Comparison of ENCODE assay signal across 23 mouse cellular contexts in the genomic region with DNA sequence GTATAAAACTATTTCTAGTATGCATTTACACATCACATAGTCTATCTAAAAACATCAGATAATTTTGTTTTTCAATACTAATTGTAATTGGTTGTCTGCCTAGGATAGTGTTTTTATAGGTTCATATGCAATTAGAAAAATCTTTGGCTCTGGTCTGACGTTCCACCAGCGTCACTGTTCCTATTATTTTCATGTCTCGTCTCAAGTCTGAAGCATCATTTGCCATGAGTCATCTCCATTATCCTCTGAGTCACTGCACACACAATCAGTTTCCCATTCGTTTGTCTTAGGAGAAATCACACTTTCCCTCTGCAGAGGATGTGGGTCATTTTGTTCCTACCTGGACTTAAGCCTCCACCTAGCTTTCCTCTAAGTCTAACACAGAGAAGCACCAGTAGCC.
A peak's percentile ranks its signal among the peaks of the same experiment; 100 is the strongest.
DNase-seq lines count a peak whose midpoint lies in the region; ATAC-seq and TF ChIP-seq lines count a peak whose summit lies in the region.
"Had no signal": no experiment of that assay in that cellular context is flagged by ENCODE, and none has a peak within 500 bp of the region (broad histone marks: within the 10 kb centered on the region; RNA-seq: fewer than 3 reads in every experiment).

No protein-coding gene starts in this region.

- H3K27ac ChIP-seq in hindbrain, embryonic 11.5 days (ENCODE audit: low read depth, low read length), result peak overlapping the region; percentile 14; the same call in 1 of the 2 replicates
- H3K27ac ChIP-seq in hindbrain, embryonic 10.5 days, result no peak overlapping the region
- 0 out of 2 replicates have a peak overlapping the region, but pooled peaks have one; percentile 29 for H3K27ac ChIP-seq in hindbrain, postnatal 0 days
- H3K27ac ChIP-seq in olfactory bulb, adult 2 months (ENCODE audit: insufficient read depth, low read depth, low read length), result peak overlapping the region; percentile 79
- H3K27ac ChIP-seq: embryonic facial prominence, embryonic 12.5 days; gastrocnemius, adult 2 months; heart, embryonic 13.5 days; layer of hippocampus, adult 2 months; limb, embryonic 15.5 days; liver, embryonic 15.5 days; stomach, embryonic 15.5 days had no signal

- intact Hi-C loops in left cerebral cortex, postnatal 10 days (cut with DNase I), result no loop called here

- no peaks in the 10 kb centered on the region for H3K36me3 ChIP-seq in hindbrain, embryonic 11.5 days (ENCODE audit: control insufficient read depth, insufficient read depth, low read length)
- no peaks in the 10 kb centered on the region for H3K36me3 ChIP-seq in hindbrain, embryonic 10.5 days
- no peaks in the 10 kb centered on the region for H3K36me3 ChIP-seq in hindbrain, postnatal 0 days (ENCODE audit: insufficient read depth, low read length)
- H3K36me3 ChIP-seq: embryonic facial prominence, embryonic 12.5 days; heart, embryonic 13.5 days; limb, embryonic 15.5 days; liver, embryonic 15.5 days; stomach, embryonic 15.5 days had no signal

- no peaks in the 10 kb centered on the region for H3K9me3 ChIP-seq in hindbrain, embryonic 11.5 days (ENCODE audit: control insufficient read depth, low read length)
- H3K9me3 ChIP-seq in hindbrain, embryonic 10.5 days, result no peaks in the 10 kb centered on the region
- no peaks in the 10 kb centered on the region for H3K9me3 ChIP-seq in hindbrain, postnatal 0 days (ENCODE audit: low read length)
- H3K9me3 ChIP-seq: embryonic facial prominence, embryonic 12.5 days; heart, embryonic 13.5 days; limb, embryonic 15.5 days; liver, embryonic 15.5 days; stomach, embryonic 15.5 days had no signal

- H3K4me2 ChIP-seq in hindbrain, embryonic 11.5 days (replicated peaks; ENCODE audit: low read depth, low read length), result no peak overlapping the region
- H3K4me2 ChIP-seq in hindbrain, postnatal 0 days (ENCODE audit: low read depth, low read length), result no peak overlapping the region
- H3K4me2 ChIP-seq: embryonic facial prominence, embryonic 12.5 days; heart, embryonic 13.5 days; limb, embryonic 15.5 days; liver, embryonic 15.5 days; stomach, embryonic 15.5 days had no signal

- no peak overlapping the region for H3K9ac ChIP-seq in hindbrain, embryonic 11.5 days (ENCODE audit: low read depth, low read length)
- no peak overlapping the region for H3K9ac ChIP-seq in hindbrain, postnatal 0 days (replicated peaks; ENCODE audit: low read length)
- H3K9ac ChIP-seq: embryonic facial prominence, embryonic 12.5 days; heart, embryonic 13.5 days; limb, embryonic 15.5 days; liver, embryonic 15.5 days; stomach, embryonic 15.5 days had no signal

- no peak overlapping the region for H3K4me3 ChIP-seq in hindbrain, embryonic 11.5 days (ENCODE audit: low read depth, low read length)
- no peak overlapping the region for H3K4me3 ChIP-seq in hindbrain, embryonic 10.5 days
- H3K4me3 ChIP-seq in hindbrain, postnatal 0 days (ENCODE audit: low read length), result no peak overlapping the region
- no peak overlapping the region for H3K4me3 ChIP-seq in olfactory bulb, adult 2 months (ENCODE audit: insufficient read depth, low read depth, low read length)
- H3K4me3 ChIP-seq: embryonic facial prominence, embryonic 12.5 days; gastrocnemius, adult 2 months; heart, embryonic 13.5 days; layer of hippocampus, adult 2 months; limb, embryonic 15.5 days; liver, embryonic 15.5 days; stomach, embryonic 15.5 days had no signal

- no peak for TF ChIP-seq CTCF in hindbrain, postnatal 0 days (IDR thresholded peaks at IDR 0.05; ENCODE audit: low read depth)
- TF ChIP-seq CTCF in olfactory bulb, adult 2 months (IDR thresholded peaks at IDR 0.05; ENCODE audit: insufficient read depth, low read depth, low read length), result no peak

- DNase-seq in hindbrain, embryonic 11.5 days (ENCODE audit: low spot score), result no peak
- DNase-seq in hindbrain, embryonic 10.5 days (ENCODE audit: low spot score), result no peak
- DNase-seq in right cerebral cortex, adult 18-20 months, result peak; percentile 41
- DNase-seq in right cerebral cortex, postnatal 10 days (ENCODE audit: low spot score in 2 of 2), result no peak
- no peak for DNase-seq in hindbrain, postnatal 0 days (ENCODE audit: low spot score)
- DNase-seq in left cerebral cortex, postnatal 10 days (ENCODE audit: extremely low spot score in 1 of 2, low spot score in 2 of 2), result no peak
- no peak for DNase-seq in urinary bladder, postnatal 4 days (ENCODE audit: low spot score in 2 of 2)
- DNase-seq: adrenal gland, adult 8-10 months; cerebellum, adult 9-11 months; gastrocnemius, adult 2 months; heart, adult 11 months; heart, postnatal 36 days; kidney, adult 8-10 months; kidney, postnatal 14 days; right cerebral cortex, postnatal 25 days had no signal

- H3K4me1 ChIP-seq in hindbrain, embryonic 11.5 days (replicated peaks; ENCODE audit: control insufficient read depth, insufficient read depth, low read length), result no peaks in the 10 kb centered on the region
- no peaks in the 10 kb centered on the region for H3K4me1 ChIP-seq in hindbrain, embryonic 10.5 days (replicated peaks)
- H3K4me1 ChIP-seq in hindbrain, postnatal 0 days (ENCODE audit: insufficient read depth, low read length), result 0 out of 2 replicates have a peak, but pooled peaks cover 3% of the 10 kb centered on the region
- no peaks in the 10 kb centered on the region for H3K4me1 ChIP-seq in olfactory bulb, adult 2 months (ENCODE audit: control insufficient read depth, insufficient read depth, low read length)
- H3K4me1 ChIP-seq: embryonic facial prominence, embryonic 12.5 days; heart, embryonic 13.5 days; limb, embryonic 15.5 days; liver, embryonic 15.5 days; stomach, embryonic 15.5 days had no signal

- no peak for TF ChIP-seq POLR2A in olfactory bulb, adult 2 months (IDR thresholded peaks at IDR 0.05; ENCODE audit: insufficient read depth, low read depth, low read length)

- no peak for ATAC-seq in hindbrain, embryonic 11.5 days (ENCODE audit: low FRiP score)
- no peak for ATAC-seq in hindbrain, postnatal 0 days
- ATAC-seq: forebrain, embryonic 16.5 days had no signal

- WGBS in hindbrain, embryonic 11.5 days, result 88% methylated on average over 4 of the region's 4 CpGs
- 91% methylated on average over 4 of the region's 4 CpGs for WGBS in hindbrain, embryonic 10.5 days
- 49% methylated on average over 4 of the region's 4 CpGs for WGBS in hindbrain, postnatal 0 days
- 27% methylated on average over 4 of the region's 4 CpGs for WGBS in olfactory bulb, adult 2 months

- no peaks in the 10 kb centered on the region for H3K27me3 ChIP-seq in hindbrain, embryonic 11.5 days (ENCODE audit: control insufficient read depth, insufficient read depth, low read length)
- H3K27me3 ChIP-seq in hindbrain, embryonic 10.5 days (ENCODE audit: insufficient read depth, poor library complexity, severe bottlenecking), result no peaks in the 10 kb centered on the region
- H3K27me3 ChIP-seq in hindbrain, postnatal 0 days (ENCODE audit: insufficient read depth, low read length), result no peaks in the 10 kb centered on the region
- H3K27me3 ChIP-seq: embryonic facial prominence, embryonic 12.5 days; heart, embryonic 13.5 days; limb, embryonic 15.5 days; liver, embryonic 15.5 days; stomach, embryonic 15.5 days had no signal
